Mouse (Mus musculus): ENCODE measurements at regions not wholly inside any gene's neighbourhood (a gene's known extent, or its start where the extent isn't known, plus 50 kb on each side); places are given as distances from the start of the nearest gene placed in this dataset.
A peak's percentile ranks its signal among the peaks of the same experiment; 100 is the strongest.

DNA sequence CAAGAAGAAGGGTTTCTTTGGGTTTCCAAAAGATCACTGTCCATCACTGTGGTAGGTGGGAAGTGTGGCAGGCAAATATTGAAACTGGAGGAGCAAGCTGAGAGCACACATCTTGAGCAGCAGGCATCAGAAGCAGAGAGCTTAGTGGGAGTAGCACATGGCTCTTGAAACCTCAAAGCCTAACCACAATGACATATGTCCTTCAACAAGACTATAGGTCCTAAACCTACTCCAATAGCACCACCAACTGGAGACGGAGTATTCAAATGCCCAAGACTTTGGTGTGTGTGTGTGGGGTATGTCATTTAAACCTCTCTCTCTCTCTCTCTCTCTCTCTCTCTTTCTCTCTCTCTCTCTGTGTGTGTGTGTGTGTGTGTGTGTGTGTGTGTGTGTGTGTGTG, 88.1 kb upstream of the Sash1 start:
- DNase-seq (ENCODE audit: low spot score) = no peak
- Histone ChIP-seq H3K27me3 (ENCODE audit: insufficient read depth, low read length) (no peaks in the 10 kb centered on the region), H3K9me3 (replicated peaks; ENCODE audit: low read length) (no peaks in the 10 kb centered on the region), H3K4me1 (replicated peaks; ENCODE audit: insufficient read depth, low read length) (no peaks in the 10 kb centered on the region; the same call in 1 of the 2 replicates), H3K27ac (no peak overlapping the region), H3K4me3 (replicated peaks; ENCODE audit: low read depth, low read length) (no peak overlapping the region), H3K4me2 (ENCODE audit: low read length) (no peak overlapping the region), H3K9ac (ENCODE audit: low read depth, low read length) (no peak overlapping the region), H3K36me3 (ENCODE audit: insufficient read depth, low read length) (no peaks in the 10 kb centered on the region)
- TF ChIP-seq CTCF (IDR thresholded peaks at IDR 0.05; ENCODE audit: low read depth) = peak; percentile 69
- WGBS = 44% methylated on average over 1 of the region's 1 CpGs
- peak; percentile 49; the same call in 1 of the 2 replicates for ATAC-seq (replicated peaks; ENCODE audit: low FRiP score, low read depth)

DNA sequence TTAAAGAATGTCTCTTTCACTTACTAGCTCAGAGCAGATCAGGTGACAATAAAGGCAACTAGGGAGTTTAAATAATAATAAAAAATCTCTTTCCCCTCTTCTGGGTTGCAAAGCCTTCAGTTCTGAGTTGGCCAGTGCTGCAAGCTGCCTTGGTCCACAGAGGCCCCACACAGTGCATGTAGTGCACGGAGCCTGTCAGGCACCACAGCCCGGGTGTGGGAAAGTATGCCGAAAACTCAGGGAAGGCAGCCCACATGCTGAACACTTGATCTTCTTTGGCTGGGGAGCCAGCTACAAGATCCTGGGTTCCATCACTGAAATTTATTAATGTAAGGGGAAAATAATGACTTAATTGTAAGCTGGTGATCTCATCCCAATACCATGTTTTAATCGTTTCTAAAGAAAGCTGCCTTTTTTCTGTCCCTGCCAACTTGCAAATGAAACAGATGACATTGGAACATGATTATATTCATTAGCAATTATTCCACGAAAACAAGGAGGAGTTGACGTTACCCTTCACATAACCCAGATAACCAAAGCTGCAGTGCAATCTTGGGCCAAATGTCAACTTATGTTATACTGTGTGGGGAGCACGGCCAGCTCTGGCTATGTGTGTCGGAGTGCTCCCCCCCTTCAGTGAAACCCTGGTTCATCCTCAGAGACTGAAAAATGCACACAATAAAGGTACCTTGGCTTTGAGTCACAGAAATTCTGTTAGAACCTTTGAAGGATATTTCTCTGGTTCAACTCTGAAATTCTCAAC, 87.1 kb upstream of the Sash1 start:
- Histone ChIP-seq H3K4me3 (replicated peaks; ENCODE audit: low read depth, low read length) (no peak overlapping the region), H3K27me3 (ENCODE audit: insufficient read depth, low read length) (no peaks in the 10 kb centered on the region), H3K9ac (ENCODE audit: low read depth, low read length) (no peak overlapping the region), H3K4me1 (replicated peaks; ENCODE audit: insufficient read depth, low read length) (no peaks in the 10 kb centered on the region; the same call in 1 of the 2 replicates), H3K36me3 (ENCODE audit: insufficient read depth, low read length) (no peaks in the 10 kb centered on the region), H3K4me2 (ENCODE audit: low read length) (no peak overlapping the region), H3K9me3 (replicated peaks; ENCODE audit: low read length) (no peaks in the 10 kb centered on the region), H3K27ac (no peak overlapping the region)
- no peak for DNase-seq (ENCODE audit: low spot score)
- TF ChIP-seq CTCF (IDR thresholded peaks at IDR 0.05; ENCODE audit: low read depth) = no peak
- 60% methylated on average over 8 of the region's 8 CpGs for WGBS
- ATAC-seq (replicated peaks; ENCODE audit: low FRiP score, low read depth) = no peak

DNA sequence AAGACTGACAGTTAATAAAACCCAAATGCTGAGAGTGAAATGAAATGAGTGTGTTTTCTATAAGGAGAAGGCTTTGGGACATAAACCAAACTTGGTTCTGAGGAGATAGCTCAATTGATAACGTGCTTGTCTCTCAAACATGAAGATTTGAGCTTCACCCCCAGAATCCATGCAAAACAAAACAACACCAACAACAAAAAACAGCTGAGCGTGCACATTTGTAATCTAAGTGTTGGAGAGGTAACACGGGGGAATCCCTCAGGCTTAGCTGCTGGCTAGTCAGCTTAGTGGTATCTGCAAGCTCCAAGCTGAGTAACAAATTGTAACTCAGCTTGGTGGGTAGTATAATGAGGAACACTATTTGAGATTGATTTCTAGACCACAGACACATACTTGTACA, 84.9 kb upstream of the Sash1 start:
- no peak for ATAC-seq (replicated peaks; ENCODE audit: low FRiP score, low read depth)
- no peak for TF ChIP-seq CTCF (IDR thresholded peaks at IDR 0.05; ENCODE audit: low read depth)
- Histone ChIP-seq H3K4me1 (replicated peaks; ENCODE audit: insufficient read depth, low read length) (no peaks in the 10 kb centered on the region; the same call in 1 of the 2 replicates), H3K36me3 (ENCODE audit: insufficient read depth, low read length) (no peaks in the 10 kb centered on the region), H3K9me3 (replicated peaks; ENCODE audit: low read length) (no peaks in the 10 kb centered on the region), H3K27me3 (ENCODE audit: insufficient read depth, low read length) (no peaks in the 10 kb centered on the region), H3K4me2 (ENCODE audit: low read length) (no peak overlapping the region), H3K27ac (no peak overlapping the region), H3K4me3 (replicated peaks; ENCODE audit: low read depth, low read length) (no peak overlapping the region), H3K9ac (ENCODE audit: low read depth, low read length) (no peak overlapping the region)
- 53% methylated on average over 3 of the region's 3 CpGs for WGBS
- DNase-seq (ENCODE audit: low spot score) = no peak

DNA sequence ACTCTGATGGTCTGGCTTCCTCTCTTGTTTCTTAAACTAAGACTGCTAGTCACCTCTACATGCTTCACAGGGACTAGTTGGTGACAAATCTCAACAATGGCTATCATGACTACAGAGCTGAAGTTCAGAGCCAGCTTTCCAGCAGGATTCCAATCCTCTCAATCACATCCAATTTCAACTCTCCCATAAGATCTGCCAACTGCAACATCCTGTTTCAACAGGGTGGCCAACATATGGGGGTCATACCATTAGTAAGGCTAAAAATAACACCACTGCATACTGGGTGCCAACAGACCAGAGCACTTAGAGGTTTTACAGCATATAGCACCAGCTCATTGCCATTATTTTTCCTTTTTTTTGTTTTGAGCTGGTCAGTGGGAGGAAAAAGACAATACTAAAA, 83.7 kb upstream of the Sash1 start:
- ATAC-seq (replicated peaks; ENCODE audit: low FRiP score, low read depth) = no peak
- no peaks in the 10 kb centered on the region for H3K27me3 ChIP-seq (ENCODE audit: insufficient read depth, low read length)
- no peak overlapping the region for H3K27ac ChIP-seq
- no peaks in the 10 kb centered on the region for H3K9me3 ChIP-seq (replicated peaks; ENCODE audit: low read length)
- DNase-seq (ENCODE audit: low spot score) = no peak
- TF ChIP-seq CTCF (IDR thresholded peaks at IDR 0.05; ENCODE audit: low read depth) = no peak
- no peak overlapping the region for H3K9ac ChIP-seq (ENCODE audit: low read depth, low read length)
- no peak overlapping the region for H3K4me3 ChIP-seq (replicated peaks; ENCODE audit: low read depth, low read length)
- no peak overlapping the region for H3K4me2 ChIP-seq (ENCODE audit: low read length)
- H3K36me3 ChIP-seq (ENCODE audit: insufficient read depth, low read length) = no peaks in the 10 kb centered on the region
- no peaks in the 10 kb centered on the region; the same call in 1 of the 2 replicates for H3K4me1 ChIP-seq (replicated peaks; ENCODE audit: insufficient read depth, low read length)

DNA sequence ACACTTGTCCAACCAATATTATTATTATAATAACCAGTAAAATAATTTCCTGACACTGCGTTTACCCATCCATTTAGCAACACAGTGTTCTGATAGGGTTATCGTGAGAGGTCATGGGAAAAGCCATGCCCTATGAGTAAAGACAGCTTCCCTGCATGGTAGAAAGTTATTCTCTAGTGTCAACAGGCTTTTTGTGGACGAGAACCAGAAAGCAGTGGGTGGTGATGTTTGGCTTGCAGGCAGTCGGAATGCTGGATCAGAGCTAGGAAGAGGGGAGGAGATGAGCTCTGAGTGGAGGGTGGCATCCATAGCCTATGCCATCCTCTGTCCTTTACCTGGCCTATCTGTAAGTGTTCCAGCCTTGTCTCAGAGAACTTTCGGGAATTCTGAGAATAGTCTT, 83.1 kb upstream of the Sash1 start:
- TF ChIP-seq CTCF (IDR thresholded peaks at IDR 0.05; ENCODE audit: low read depth) = no peak
- Histone ChIP-seq H3K9ac (ENCODE audit: low read depth, low read length) (no peak overlapping the region), H3K9me3 (replicated peaks; ENCODE audit: low read length) (no peaks in the 10 kb centered on the region), H3K27me3 (ENCODE audit: insufficient read depth, low read length) (no peaks in the 10 kb centered on the region), H3K4me1 (replicated peaks; ENCODE audit: insufficient read depth, low read length) (no peaks in the 10 kb centered on the region; the same call in 1 of the 2 replicates), H3K27ac (no peak overlapping the region), H3K4me3 (replicated peaks; ENCODE audit: low read depth, low read length) (no peak overlapping the region), H3K4me2 (ENCODE audit: low read length) (no peak overlapping the region), H3K36me3 (ENCODE audit: insufficient read depth, low read length) (no peaks in the 10 kb centered on the region)
- DNase-seq (ENCODE audit: low spot score) = no peak
- ATAC-seq (replicated peaks; ENCODE audit: low FRiP score, low read depth) = no peak
- WGBS = 67% methylated on average over 5 of the region's 5 CpGs

DNA sequence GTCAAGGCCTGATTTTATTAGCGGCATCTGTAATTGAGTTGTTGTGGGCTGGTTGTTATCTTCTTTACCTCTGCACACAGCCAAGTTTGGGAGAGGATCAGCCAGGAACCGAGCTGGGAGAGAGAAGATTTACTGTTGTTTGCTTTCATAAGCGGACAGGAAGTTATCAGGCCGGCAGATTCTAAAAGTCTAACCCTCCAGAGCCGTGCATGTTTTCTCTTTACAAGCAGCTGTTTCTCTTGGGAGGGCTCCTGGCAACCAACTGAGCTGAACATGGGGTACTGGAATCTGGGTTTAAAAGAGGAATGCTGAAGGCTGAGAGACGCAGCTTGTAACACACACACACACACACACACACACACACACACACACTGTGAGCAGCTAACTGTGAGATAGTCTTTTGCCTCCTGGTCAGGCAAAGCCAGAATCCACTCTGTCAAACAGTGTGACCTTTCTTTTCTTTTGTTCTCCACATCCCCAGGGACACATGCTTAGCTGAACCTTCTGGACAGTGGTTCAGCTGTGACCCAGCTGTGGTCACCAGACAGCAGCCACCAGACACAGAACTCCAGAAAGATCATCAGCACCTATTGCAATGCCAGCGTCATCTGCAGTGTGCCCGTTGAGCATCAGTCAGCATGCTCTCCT, 82.5 kb upstream of the Sash1 start:
- H3K27me3 ChIP-seq (ENCODE audit: insufficient read depth, low read length) = no peaks in the 10 kb centered on the region
- H3K9me3 ChIP-seq (replicated peaks; ENCODE audit: low read length) = no peaks in the 10 kb centered on the region
- H3K27ac ChIP-seq = peak overlapping the region; percentile 43; the same call in 1 of the 2 replicates
- 28% methylated on average over 8 of the region's 8 CpGs for WGBS
- no peak overlapping the region for H3K9ac ChIP-seq (ENCODE audit: low read depth, low read length)
- peak; percentile 90 for DNase-seq (ENCODE audit: low spot score)
- H3K36me3 ChIP-seq (ENCODE audit: insufficient read depth, low read length) = no peaks in the 10 kb centered on the region
- TF ChIP-seq CTCF (IDR thresholded peaks at IDR 0.05; ENCODE audit: low read depth) = no peak
- H3K4me1 ChIP-seq (replicated peaks; ENCODE audit: insufficient read depth, low read length) = no peaks in the 10 kb centered on the region; the same call in 1 of the 2 replicates
- H3K4me2 ChIP-seq (ENCODE audit: low read length) = no peak overlapping the region
- no peak overlapping the region for H3K4me3 ChIP-seq (replicated peaks; ENCODE audit: low read depth, low read length)
- peak; percentile 54 for ATAC-seq (replicated peaks; ENCODE audit: low FRiP score, low read depth)
